Mouse (Mus musculus) forebrain, embryonic 11.5 days (tissue): ENCODE measurements around the gene Akap6. TPM values are rescaled to one million over a fixed set of nuclear protein-coding genes. Genes with fewer than 3 reads are reported as not detected.

Experiments
- ATAC-seq: fragments of 200-750 bp; cut with Nextera tagmentation; replicated peaks from 2 replicates; pipeline ENCODE4 v1.8.0; 2017; ENCODE audit warnings: moderate TSS enrichment; ENCODE audit not compliant: low FRiP score
- DNase-seq: peaks from one replicate; pipeline ENCODE4 v3.0.0-alpha.2; 2017; ENCODE audit warnings: low spot score
- H3K27ac ChIP-seq: fragments of 300-500 bp; sonication (generic); 2 replicates; pipeline ENCODE4 v1.5.1; 2014; ENCODE audit warnings: low read depth, low read length
- H3K27me3 ChIP-seq: fragments of 300-500 bp; sonication (generic); 2 replicates; pipeline ENCODE4 v1.6.1; 2014; ENCODE audit warnings: mild to moderate bottlenecking, low read length, mixed read lengths; ENCODE audit not compliant: control insufficient read depth, insufficient read depth
- H3K36me3 ChIP-seq: fragments of 300-500 bp; sonication (generic); 2 replicates; pipeline ENCODE4 v1.6.1; 2014; ENCODE audit warnings: mild to moderate bottlenecking, low read length, moderate library complexity, mixed read lengths; ENCODE audit not compliant: control insufficient read depth, insufficient read depth
- H3K4me1 ChIP-seq: fragments of 300-500 bp; sonication (generic); replicated peaks from 2 replicates; pipeline ENCODE4 v1.6.1; 2014; ENCODE audit warnings: low read length, mixed read lengths; ENCODE audit not compliant: control insufficient read depth, insufficient read depth
- H3K4me2 ChIP-seq: fragments of 300-500 bp; sonication (generic); 2 replicates; pipeline ENCODE4 v1.6.1; 2014; ENCODE audit warnings: low read depth, mild to moderate bottlenecking, low read length, moderate library complexity, mixed read lengths; ENCODE audit not compliant: severe bottlenecking
- H3K4me3 ChIP-seq: fragments of 300-500 bp; sonication (generic); 2 replicates; pipeline ENCODE4 v1.5.1; 2014; ENCODE audit warnings: low read depth, low read length
- H3K9ac ChIP-seq: fragments of 300-500 bp; sonication (generic); 2 replicates; pipeline ENCODE4 v1.6.1; 2014; ENCODE audit warnings: low read length
- H3K9me3 ChIP-seq: fragments of 300-500 bp; sonication (generic); 2 replicates; pipeline ENCODE4 v1.6.1; 2016; ENCODE audit warnings: low read length, mixed read lengths; ENCODE audit not compliant: control insufficient read depth
- WGBS: fragments of 180-500 bp; shearing (Covaris S2); extraction: QIAGEN DNeasy Blood & Tissue Kit; methylation state at CpG from one replicate; pipeline ENCODE4 v1.1.7; 2014; 5-methylcytosine and 5-hydroxymethylcytosine counted together
- polyA plus RNA-seq: library from polyadenylated mRNA; unstranded; fragments of >200 nt; fragmentation: Nextera tagmentation; extraction: Ambion mirVana; gene quantifications from 2 replicates; pipeline ENCODE4 v1.2.1, GENCODE M21; 2014

Akap6 gene
- polyA plus RNA-seq: 11.6 and 13.2 TPM in 2 replicates

DNA sequence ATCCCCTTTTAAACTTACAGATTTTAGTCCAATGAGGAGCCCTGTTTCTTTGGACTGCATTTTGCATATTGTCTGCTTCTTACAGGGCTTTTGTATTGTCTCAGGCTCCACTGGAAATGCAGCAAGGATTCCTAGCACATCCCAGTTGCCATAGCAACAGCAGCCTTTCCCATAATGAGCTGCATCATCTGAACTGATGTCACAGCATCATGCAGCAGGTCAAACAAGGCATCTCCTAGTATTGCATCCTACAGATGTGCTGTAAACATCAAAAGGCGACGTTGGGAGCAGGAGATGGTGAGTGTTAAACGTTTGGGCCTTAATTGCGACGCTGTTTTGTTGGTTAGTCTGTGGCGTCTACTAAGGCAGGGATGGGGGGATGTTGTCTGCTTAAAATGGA is at the start of gene Akap6:
Akap6 (plus strand) TSS at position 238 of the 400 bp plus-strand sequence.
- H3K27ac ChIP-seq: peak within 1 kb of the TSS; percentile 76
- ATAC-seq (peak; percentile 85), DNase-seq (peak; percentile 84)
- no peaks in the 10 kb centered on the region for H3K27me3 ChIP-seq
- H3K36me3 ChIP-seq: no peaks in the 10 kb centered on the region
- H3K9me3 ChIP-seq: no peaks in the 10 kb centered on the region
- H3K4me1 ChIP-seq: peaks cover 13% of the 10 kb centered on the region; the same call in 1 of the 2 replicates
- 12% methylated on average over 6 of the region's 6 CpGs for WGBS
- peak within 1 kb of the TSS; percentile 48 for H3K9ac ChIP-seq
- H3K4me3 ChIP-seq: peak within 1 kb of the TSS; percentile 38
- H3K4me2 ChIP-seq: peak within 1 kb of the TSS; percentile 63

- WGBS: 83% methylated on average over 7 of the region's 7 CpGs
- Histone ChIP-seq H3K27me3 (no peaks in the 10 kb centered on the region), H3K9ac (no peak overlapping the region), H3K9me3 (no peaks in the 10 kb centered on the region), H3K27ac (no peak overlapping the region), H3K4me3 (no peak overlapping the region), H3K36me3 (no peaks in the 10 kb centered on the region), H3K4me1 (no peaks in the 10 kb centered on the region), H3K4me2 (no peak overlapping the region)
- no peak for DNase-seq
- ATAC-seq: no peak
Measured at GRCm38 (mm10) chr12:52662907-52663790, 36.0 kb upstream of the Akap6 start.

GRCm38 (mm10) chr12:52664944-52665343 is 34.2 kb upstream of the Akap6 start:
- no peak for ATAC-seq
- WGBS: 88% methylated on average over 5 of the region's 5 CpGs
- H3K27me3 ChIP-seq: no peaks in the 10 kb centered on the region
- no peak overlapping the region for H3K4me2 ChIP-seq
- no peaks in the 10 kb centered on the region for H3K4me1 ChIP-seq
- no peak overlapping the region for H3K27ac ChIP-seq
- no peaks in the 10 kb centered on the region for H3K9me3 ChIP-seq
- no peak overlapping the region for H3K9ac ChIP-seq
- no peak for DNase-seq
- H3K36me3 ChIP-seq: no peaks in the 10 kb centered on the region
- no peak overlapping the region for H3K4me3 ChIP-seq

GRCm38 (mm10) chr12:52671436-52671835 is 27.7 kb upstream of the Akap6 start:
- Histone ChIP-seq H3K4me1 (peaks cover 8% of the 10 kb centered on the region; the same call in 1 of the 2 replicates), H3K9me3 (no peaks in the 10 kb centered on the region), H3K9ac (no peak overlapping the region), H3K27ac (peak overlapping the region; percentile 59), H3K36me3 (no peaks in the 10 kb centered on the region), H3K4me2 (no peak overlapping the region; the same call in 1 of the 2 replicates), H3K4me3 (no peak overlapping the region), H3K27me3 (no peaks in the 10 kb centered on the region)
- WGBS: 0% methylated on average over 7 of the region's 7 CpGs
- ATAC-seq (peak; percentile 93), DNase-seq (peak; percentile 85)

- ATAC-seq (0 out of 2 replicates have a peak, but pooled peaks have one; percentile 33), DNase-seq (no peak)
- H3K9me3 ChIP-seq: no peaks in the 10 kb centered on the region
- H3K27me3 ChIP-seq: no peaks in the 10 kb centered on the region
- no peak overlapping the region for H3K9ac ChIP-seq
- no peak overlapping the region for H3K4me3 ChIP-seq
- no peaks in the 10 kb centered on the region for H3K36me3 ChIP-seq
- peak overlapping the region; percentile 59 for H3K27ac ChIP-seq
- WGBS: 43% methylated on average over 6 of the region's 6 CpGs
- peaks cover 8% of the 10 kb centered on the region; the same call in 1 of the 2 replicates for H3K4me1 ChIP-seq
- H3K4me2 ChIP-seq: peak overlapping the region; percentile 18; the same call in 1 of the 2 replicates
Measured at GRCm38 (mm10) chr12:52671943-52672342, 27.2 kb upstream of the Akap6 start.

- H3K27me3 ChIP-seq: no peaks in the 10 kb centered on the region
- no peak overlapping the region for H3K9ac ChIP-seq
- ATAC-seq (no peak), DNase-seq (no peak)
- H3K4me3 ChIP-seq: no peak overlapping the region
- no peaks in the 10 kb centered on the region for H3K9me3 ChIP-seq
- peaks cover 8% of the 10 kb centered on the region; the same call in 1 of the 2 replicates for H3K4me1 ChIP-seq
- H3K27ac ChIP-seq: no peak overlapping the region
- 80% methylated on average over 6 of the region's 6 CpGs for WGBS
- no peaks in the 10 kb centered on the region for H3K36me3 ChIP-seq
- no peak overlapping the region for H3K4me2 ChIP-seq
Measured at GRCm38 (mm10) chr12:52673361-52673960, 25.7 kb upstream of the Akap6 start.

DNA sequence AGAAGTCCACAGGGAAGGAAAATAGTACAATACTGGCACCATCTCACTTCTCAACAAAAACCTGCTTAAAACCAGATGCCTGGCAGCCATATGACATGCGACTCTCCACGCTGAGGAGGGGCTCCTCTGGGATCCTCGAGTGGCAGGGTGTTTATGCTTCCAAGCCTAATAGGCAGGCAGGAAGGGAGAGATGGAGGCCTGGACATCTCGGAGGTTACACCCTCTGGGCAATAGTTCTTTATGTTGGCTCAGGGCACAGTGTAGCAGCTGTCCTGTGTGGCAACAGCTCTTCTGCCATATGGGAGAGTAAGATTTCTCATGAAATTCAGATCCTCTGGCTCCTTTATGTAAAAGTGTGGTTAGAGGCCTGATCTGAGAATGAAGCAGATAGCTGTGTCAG is 24.2 kb upstream of the Akap6 start:
- Histone ChIP-seq H3K9me3 (no peaks in the 10 kb centered on the region), H3K36me3 (no peaks in the 10 kb centered on the region), H3K4me3 (no peak overlapping the region), H3K9ac (no peak overlapping the region), H3K4me1 (peaks cover 8% of the 10 kb centered on the region; the same call in 1 of the 2 replicates), H3K27me3 (no peaks in the 10 kb centered on the region), H3K27ac (peak overlapping the region; percentile 31; the same call in 1 of the 2 replicates), H3K4me2 (no peak overlapping the region)
- DNase-seq (no peak), ATAC-seq (no peak)
- WGBS: 63% methylated on average over 4 of the region's 4 CpGs

DNA sequence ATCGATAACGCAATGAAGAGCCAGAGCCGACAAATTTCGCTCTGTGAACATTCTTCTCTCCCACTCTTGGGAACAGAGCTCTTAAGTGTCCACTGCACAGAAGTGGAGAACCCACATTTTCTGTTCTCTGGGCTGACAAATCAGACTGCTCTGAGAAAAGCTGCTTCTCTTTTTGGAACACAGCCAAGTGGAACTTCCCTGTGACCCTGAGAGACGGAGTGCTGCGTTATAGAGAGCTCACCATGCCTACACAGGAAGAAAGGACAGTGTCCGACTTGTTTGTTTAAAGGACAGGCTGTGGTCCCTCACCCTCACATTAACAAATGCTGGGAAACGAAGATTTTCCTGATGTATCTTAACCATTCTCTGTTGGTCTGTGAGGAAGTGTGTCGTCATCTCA is 11.8 kb upstream of the Akap6 start:
- no peak for DNase-seq
- Histone ChIP-seq H3K27me3 (no peaks in the 10 kb centered on the region), H3K4me1 (no peaks in the 10 kb centered on the region), H3K9me3 (no peaks in the 10 kb centered on the region), H3K36me3 (no peaks in the 10 kb centered on the region), H3K9ac (no peak overlapping the region), H3K27ac (no peak overlapping the region), H3K4me3 (no peak overlapping the region), H3K4me2 (no peak overlapping the region)
- ATAC-seq: no peak
- WGBS: 74% methylated on average over 9 of the region's 9 CpGs
